In genomic region chr5:72647418-72647907, GRCm38 (mm10) we compare ENCODE assay signal across 7 mouse cellular contexts. TPM values are rescaled to one million over a fixed set of nuclear protein-coding genes. Genes with fewer than 3 reads are reported as not detected.
DNase-seq lines count a peak whose midpoint lies in the region; ATAC-seq and TF ChIP-seq lines count a peak whose summit lies in the region.

Gene Nipal1, plus strand, starts transcription at chr5:72647795.

- H3K36me3 ChIP-seq in forebrain, postnatal 0 days (ENCODE audit: insufficient read depth) = no peaks in the 10 kb centered on the region
- no peaks in the 10 kb centered on the region for H3K36me3 ChIP-seq in liver, embryonic 14.5 days (replicated peaks; ENCODE audit: control insufficient read depth, insufficient read depth, low read depth)
- no peaks in the 10 kb centered on the region for H3K36me3 ChIP-seq in stomach, embryonic 15.5 days

- H3K4me3 ChIP-seq in bone marrow, adult 2 months (replicated peaks; ENCODE audit: control insufficient read depth, low read depth, low read length) = peak within 1 kb of the TSS; percentile 57
- H3K4me3 ChIP-seq in forebrain, postnatal 0 days (ENCODE audit: low read depth, low read length) = peak within 1 kb of the TSS; percentile 46
- H3K4me3 ChIP-seq in liver, embryonic 14.5 days (ENCODE audit: insufficient read depth in 1 of 2, low read depth in 2 of 2, low read length in 2 of 2) = peak within 1 kb of the TSS; percentile 44 to 55
- peak within 1 kb of the TSS; percentile 56 for H3K4me3 ChIP-seq in stomach, embryonic 15.5 days (replicated peaks)

- under 1% methylated on average over 25 of the region's 25 CpGs for WGBS in bone marrow, adult 2 months
- WGBS in forebrain, postnatal 0 days = under 1% methylated on average over 25 of the region's 25 CpGs
- WGBS in liver, embryonic 14.5 days (ENCODE audit: insufficient replicate concordance) = 1% methylated on average over 25 of the region's 25 CpGs
- WGBS in stomach, embryonic 15.5 days = under 1% methylated on average over 25 of the region's 25 CpGs

- H3K9ac ChIP-seq in forebrain, postnatal 0 days = peak within 1 kb of the TSS; percentile 40
- 0 out of 2 replicates have a peak within 1 kb of the TSS, but pooled peaks have one; percentile 11 for H3K9ac ChIP-seq in liver, embryonic 14.5 days (replicated peaks)
- H3K9ac ChIP-seq in stomach, embryonic 15.5 days = no peak within 1 kb of the TSS

- peak; percentile 42 for DNase-seq in MEL-GATA-1-ER (ENCODE audit: extremely low read depth, low read depth)
- peak; percentile 64 for DNase-seq in forebrain, postnatal 0 days
- peak; percentile 95 for DNase-seq in induced T-regulatory cell, adult 2 months (ENCODE audit: low read depth)
- peak; percentile 35 to 47 (median 47) for DNase-seq in liver, embryonic 14.5 days (ENCODE audit: low read depth in 3 of 3, low spot score in 3 of 3)
- DNase-seq in neural tube, embryonic 10.5 days (ENCODE audit: extremely low spot score, low spot score) = peak; percentile 83

- no peaks in the 10 kb centered on the region for H3K9me3 ChIP-seq in forebrain, postnatal 0 days (ENCODE audit: low read length)
- H3K9me3 ChIP-seq in liver, embryonic 14.5 days (ENCODE audit: control insufficient read depth, low read length) = no peaks in the 10 kb centered on the region
- no peaks in the 10 kb centered on the region for H3K9me3 ChIP-seq in stomach, embryonic 15.5 days

- TF ChIP-seq EP300 in liver, embryonic 14.5 days (IDR thresholded peaks at IDR 0.05; ENCODE audit: low read depth) = no peak

- TF ChIP-seq CTCF in bone marrow, adult 2 months (IDR thresholded peaks at IDR 0.05; ENCODE audit: control insufficient read depth, insufficient read depth, low read length) = no peak
- peak; percentile 35 for TF ChIP-seq CTCF in forebrain, postnatal 0 days (IDR thresholded peaks at IDR 0.05; ENCODE audit: low read depth)
- no peak; the same call in 1 of the 2 replicates for TF ChIP-seq CTCF in liver, embryonic 14.5 days (IDR thresholded peaks at IDR 0.05; ENCODE audit: low read depth)

- peaks cover 15% of the 10 kb centered on the region for H3K27me3 ChIP-seq in forebrain, postnatal 0 days (ENCODE audit: insufficient read depth, low read length)
- peaks cover 2% of the 10 kb centered on the region; the same call in 1 of the 2 replicates for H3K27me3 ChIP-seq in liver, embryonic 14.5 days (ENCODE audit: control insufficient read depth, insufficient read depth, low read length)
- H3K27me3 ChIP-seq in stomach, embryonic 15.5 days (replicated peaks) = 0 out of 2 replicates have a peak, but pooled peaks cover 6% of the 10 kb centered on the region

- peak within 1 kb of the TSS; percentile 87 for H3K4me2 ChIP-seq in forebrain, postnatal 0 days (ENCODE audit: low read depth)
- H3K4me2 ChIP-seq in liver, embryonic 14.5 days (ENCODE audit: low read depth) = peak within 1 kb of the TSS; percentile 60
- peak within 1 kb of the TSS; percentile 89 for H3K4me2 ChIP-seq in stomach, embryonic 15.5 days

- TF ChIP-seq POLR2A in bone marrow, adult 2 months (IDR thresholded peaks at IDR 0.05; ENCODE audit: borderline replicate concordance, control insufficient read depth, low read depth, low read length) = no peak

- ATAC-seq in forebrain, postnatal 0 days = peak; percentile 96
- peak; percentile 84 for ATAC-seq in liver, embryonic 14.5 days (ENCODE audit: insufficient read depth)
- ATAC-seq in stomach, embryonic 15.5 days (ENCODE audit: insufficient read depth, low FRiP score, low read depth) = peak; percentile 89

- H3K27ac ChIP-seq in bone marrow, adult 2 months (ENCODE audit: control insufficient read depth, insufficient read depth, low read depth, low read length, poor library complexity) = no peak within 1 kb of the TSS
- no peak within 1 kb of the TSS for H3K27ac ChIP-seq in forebrain, postnatal 0 days (ENCODE audit: low read depth, low read length)
- no peak within 1 kb of the TSS for H3K27ac ChIP-seq in liver, embryonic 14.5 days
- peak within 1 kb of the TSS; percentile 48; the same call in 1 of the 2 replicates for H3K27ac ChIP-seq in stomach, embryonic 15.5 days

- H3K4me1 ChIP-seq in bone marrow, adult 2 months (ENCODE audit: control insufficient read depth, insufficient read depth, low read length) = no peaks in the 10 kb centered on the region; the same call in 1 of the 2 replicates
- H3K4me1 ChIP-seq in forebrain, postnatal 0 days (ENCODE audit: insufficient read depth) = no peaks in the 10 kb centered on the region
- H3K4me1 ChIP-seq in liver, embryonic 14.5 days (replicated peaks; ENCODE audit: control insufficient read depth in 2 of 2, insufficient read depth in 2 of 2, low read length in 1 of 2) = peaks cover 0 to 2% of the 10 kb centered on the region in 2 experiments; a peak in 1 of 4 replicates
- H3K4me1 ChIP-seq in stomach, embryonic 15.5 days = peaks cover 5% of the 10 kb centered on the region; the same call in 1 of the 2 replicates

RNA-seq across cellular contexts. Expression of gene Nipal1, which starts in this region (rescaled TPM):
- polyA plus RNA-seq in bone marrow, adult 2 months (2011; ENCODE audit: insufficient read depth, insufficient read length, low replicate concordance, missing spikeins) = not detected in 2 replicates
- total RNA-seq in forebrain, postnatal 0 days (2014; rRNA removed) = 0.05 and 0.08 TPM in 2 replicates
- polyA plus RNA-seq in forebrain, postnatal 0 days (2015; fragmentation: Nextera tagmentation; extraction: Ambion mirVana) = 0.38 and 0.44 TPM in 2 replicates
- polyA plus RNA-seq in liver, embryonic 14.5 days (2012; rRNA removed) = 1.2 and 1.7 TPM in 2 replicates
- polyA plus RNA-seq in liver, embryonic 14.5 days (2014; fragmentation: Nextera tagmentation; extraction: Ambion mirVana) = 8.9 and 10.0 TPM in 2 replicates
- polyA plus RNA-seq in stomach, embryonic 15.5 days (2015; fragmentation: Nextera tagmentation; extraction: Ambion mirVana) = 14.3 and 14.5 TPM in 2 replicates

Comparison
In these comparisons a context has a peak if more than half of its experiments do, and no peak if none do; other contexts are left out.
1. Peak in DNase-seq, ATAC-seq, H3K4me3 ChIP-seq, H3K9ac ChIP-seq and H3K4me2 ChIP-seq in forebrain, postnatal 0 days; RNA of the gene not detected or under 1 TPM.
2. DNase-seq: peak in every context shown above with its lines; median percentile 95 in induced T-regulatory cell, adult 2 months; 83 in neural tube, embryonic 10.5 days; 64 in forebrain, postnatal 0 days; 47 in liver, embryonic 14.5 days; 42 in MEL-GATA-1-ER.